Mouse (Mus musculus) small intestine, adult 2 months (tissue): ENCODE data around the gene Btrc.

Experiments used
- CTCF ChIP-seq: fragments of 200-500 bp; IDR thresholded peaks from 2 replicates; pipeline ENCODE4 v1.5.1; 2012; ENCODE audit warnings: low read depth, mild to moderate bottlenecking, control low read depth, inconsistent platforms, low read length, moderate library complexity, mixed read lengths; ENCODE audit not compliant: insufficient replicate concordance, insufficient read length; ENCODE audit errors: extremely low read depth
- POLR2A ChIP-seq: fragments of 200-500 bp; IDR thresholded peaks from 2 replicates; pipeline ENCODE4 v1.6.1; 2012; ENCODE audit warnings: low read depth, mild to moderate bottlenecking, control low read depth, inconsistent platforms, low read length, moderate library complexity

GRCm38 (mm10) chr19:45355678-45356077, 7.9 kb upstream of the Btrc start:
- TF ChIP-seq CTCF (no peak), POLR2A (no peak)
